Mouse (Mus musculus) kidney, embryonic 15.5 days (tissue): Measurements from ENCODE around the gene Ocel1. TPM values are rescaled to one million over a fixed set of nuclear protein-coding genes. Genes with fewer than 3 reads are reported as not detected.

ENCODE experiments used
- ATAC-seq: fragments of 200-750 bp; cut with Nextera tagmentation; replicated peaks from 2 replicates; pipeline ENCODE4 v1.8.0; 2017; ENCODE audit warnings: moderate TSS enrichment; ENCODE audit not compliant: low FRiP score
- H3K27ac ChIP-seq: fragments of 300-500 bp; sonication (generic); 2 replicates; pipeline ENCODE4 v1.5.1; 2015; ENCODE audit warnings: mild to moderate bottlenecking, inconsistent platforms
- H3K27me3 ChIP-seq: fragments of 300-500 bp; sonication (generic); 2 replicates; pipeline ENCODE4 v1.6.1; 2015; ENCODE audit warnings: inconsistent platforms
- H3K36me3 ChIP-seq: fragments of 300-500 bp; sonication (generic); 2 replicates; pipeline ENCODE4 v1.6.1; 2015; ENCODE audit warnings: inconsistent platforms
- H3K4me1 ChIP-seq: fragments of 300-500 bp; sonication (generic); 2 replicates; pipeline ENCODE4 v1.6.1; 2015; ENCODE audit warnings: inconsistent platforms
- H3K4me2 ChIP-seq: fragments of 300-500 bp; sonication (generic); 2 replicates; pipeline ENCODE4 v1.6.1; 2015; ENCODE audit warnings: moderate library complexity, mild to moderate bottlenecking, inconsistent platforms
- H3K4me3 ChIP-seq: fragments of 300-500 bp; sonication (generic); replicated peaks from 2 replicates; pipeline ENCODE4 v1.5.1; 2015; ENCODE audit warnings: mild to moderate bottlenecking, inconsistent platforms
- H3K9ac ChIP-seq: fragments of 300-500 bp; sonication (generic); 2 replicates; pipeline ENCODE4 v1.6.1; 2015; ENCODE audit warnings: mild to moderate bottlenecking, inconsistent platforms
- H3K9me3 ChIP-seq: fragments of 300-500 bp; sonication (generic); replicated peaks from 2 replicates; pipeline ENCODE4 v1.6.1; 2016; ENCODE audit warnings: inconsistent platforms
- WGBS: fragments of 180-500 bp; shearing (Covaris S2); methylation state at CpG from one replicate; pipeline ENCODE4 v1.1.7; 2015; ENCODE audit warnings: mixed read lengths; 5-methylcytosine and 5-hydroxymethylcytosine counted together
- polyA plus RNA-seq: library from polyadenylated mRNA; unstranded; fragments of >200 nt; fragmentation: Nextera tagmentation; extraction: Ambion mirVana; gene quantifications from 2 replicates; pipeline ENCODE4 v1.2.1, GENCODE M21; 2015

Ocel1 gene
- polyA plus RNA-seq, 1 experiment from 2014 or later = 7.1 TPM

GRCm38 (mm10) chr8:71381421-71381970 is 10.4 kb downstream of the Ocel1 start, which contains the start of gene Nr2f6:
Gene Nr2f6 (minus strand): TSS chr8:71381960.
- Histone ChIP-seq H3K27ac (peak within 1 kb of the TSS; percentile 99), H3K36me3 (peaks cover 20% of the 10 kb centered on the region), H3K27me3 (no peaks in the 10 kb centered on the region), H3K9me3 (no peaks in the 10 kb centered on the region), H3K4me1 (peaks cover 61% of the 10 kb centered on the region), H3K9ac (peak within 1 kb of the TSS; percentile 91), H3K4me2 (peak within 1 kb of the TSS; percentile 90), H3K4me3 (peak within 1 kb of the TSS; percentile 88)
- ATAC-seq = peak; percentile 12
- 2% methylated on average over 47 of the region's 89 CpGs for WGBS

- peak; percentile 87 for ATAC-seq
- H3K9ac ChIP-seq = peak overlapping the region; percentile 91
- peak overlapping the region; percentile 90 for H3K4me2 ChIP-seq
- WGBS = under 1% methylated on average over 65 of the region's 80 CpGs
- peaks cover 53% of the 10 kb centered on the region for H3K4me1 ChIP-seq
- no peaks in the 10 kb centered on the region for H3K27me3 ChIP-seq
- H3K36me3 ChIP-seq = peaks cover 12% of the 10 kb centered on the region
- no peaks in the 10 kb centered on the region for H3K9me3 ChIP-seq
- H3K27ac ChIP-seq = peak overlapping the region; percentile 99
- peak overlapping the region; percentile 88 for H3K4me3 ChIP-seq
Measured at GRCm38 (mm10) chr8:71381971-71382961, 11.2 kb downstream of the Ocel1 start.

DNA sequence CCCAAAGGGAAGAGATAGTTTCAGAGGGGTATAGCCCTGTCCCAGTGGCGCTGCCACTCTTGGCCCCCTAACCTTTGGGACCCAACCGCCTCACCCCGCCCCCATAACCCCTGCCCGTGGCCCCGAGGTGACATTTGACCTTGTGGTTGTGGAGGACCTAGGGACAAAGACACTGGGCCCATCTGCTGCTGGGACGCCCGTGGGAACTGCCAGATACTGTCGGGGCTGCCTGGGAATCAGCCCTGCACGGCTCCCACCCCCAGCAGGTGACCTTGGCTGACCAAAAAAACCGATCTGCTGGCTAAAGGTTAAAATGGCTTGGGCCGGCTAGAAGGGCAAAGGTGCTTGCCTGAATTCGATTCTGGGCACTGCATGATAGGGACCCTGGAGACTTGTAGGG is 12.3 kb downstream of the Ocel1 start:
- 19% methylated on average over 12 of the region's 12 CpGs for WGBS
- ATAC-seq = no peak
- H3K4me3 ChIP-seq = no peak overlapping the region
- peak overlapping the region; percentile 99 for H3K27ac ChIP-seq
- no peak overlapping the region for H3K9ac ChIP-seq
- H3K4me2 ChIP-seq = peak overlapping the region; percentile 90; the same call in 1 of the 2 replicates
- peaks cover 42% of the 10 kb centered on the region for H3K4me1 ChIP-seq
- H3K27me3 ChIP-seq = no peaks in the 10 kb centered on the region
- H3K9me3 ChIP-seq = no peaks in the 10 kb centered on the region
- H3K36me3 ChIP-seq = peaks cover under 1% of the 10 kb centered on the region

GRCm38 (mm10) chr8:71383860-71384259 is 12.8 kb downstream of the Ocel1 start:
- no peaks in the 10 kb centered on the region for H3K36me3 ChIP-seq
- no peak overlapping the region for H3K4me2 ChIP-seq
- H3K27me3 ChIP-seq = no peaks in the 10 kb centered on the region
- 44% methylated on average over 3 of the region's 3 CpGs for WGBS
- H3K4me1 ChIP-seq = peaks cover 37% of the 10 kb centered on the region
- H3K9ac ChIP-seq = no peak overlapping the region
- H3K9me3 ChIP-seq = no peaks in the 10 kb centered on the region
- ATAC-seq = no peak
- H3K4me3 ChIP-seq = no peak overlapping the region
- peak overlapping the region; percentile 99 for H3K27ac ChIP-seq

GRCm38 (mm10) chr8:71385212-71385835 is 14.2 kb downstream of the Ocel1 start:
- Histone ChIP-seq H3K9me3 (no peaks in the 10 kb centered on the region), H3K9ac (no peak overlapping the region), H3K4me3 (no peak overlapping the region), H3K27me3 (no peaks in the 10 kb centered on the region), H3K4me1 (peaks cover 22% of the 10 kb centered on the region), H3K4me2 (no peak overlapping the region), H3K27ac (no peak overlapping the region), H3K36me3 (no peaks in the 10 kb centered on the region)
- WGBS = 65% methylated on average over 12 of the region's 12 CpGs
- ATAC-seq = no peak

DNA sequence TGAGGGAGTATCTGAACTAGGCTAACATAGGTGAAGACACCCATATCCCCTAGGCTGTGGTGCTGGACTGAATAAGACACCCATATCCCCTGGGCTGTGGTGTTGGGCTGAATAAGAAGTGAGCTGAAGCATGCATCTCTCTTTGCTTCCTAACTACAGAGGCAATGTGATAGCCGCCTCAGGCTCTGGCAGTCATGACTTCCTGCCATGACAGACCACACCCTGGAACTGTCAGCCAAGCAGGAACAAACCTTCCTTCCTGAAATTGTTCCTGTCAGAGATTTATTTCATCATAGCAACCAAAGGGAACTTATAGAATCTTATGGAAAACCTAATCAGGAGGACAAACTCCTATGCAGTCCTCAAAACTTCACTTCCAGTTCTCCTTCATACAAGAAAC is 17.2 kb downstream of the Ocel1 start:
- Histone ChIP-seq H3K27ac (no peak overlapping the region), H3K4me3 (no peak overlapping the region), H3K27me3 (no peaks in the 10 kb centered on the region), H3K9me3 (no peaks in the 10 kb centered on the region), H3K4me2 (no peak overlapping the region), H3K4me1 (peaks cover 16% of the 10 kb centered on the region), H3K9ac (no peak overlapping the region), H3K36me3 (no peaks in the 10 kb centered on the region)
- ATAC-seq = no peak
- 76% methylated on average over 1 of the region's 1 CpGs for WGBS

GRCm38 (mm10) chr8:71391696-71392095 is 20.6 kb downstream of the Ocel1 start:
- peaks cover 17% of the 10 kb centered on the region for H3K4me1 ChIP-seq
- WGBS = 94% methylated on average over 2 of the region's 2 CpGs
- H3K27ac ChIP-seq = no peak overlapping the region
- H3K27me3 ChIP-seq = no peaks in the 10 kb centered on the region
- no peak overlapping the region for H3K4me2 ChIP-seq
- no peaks in the 10 kb centered on the region for H3K9me3 ChIP-seq
- H3K36me3 ChIP-seq = no peaks in the 10 kb centered on the region
- no peak overlapping the region for H3K9ac ChIP-seq
- ATAC-seq = no peak
- H3K4me3 ChIP-seq = no peak overlapping the region

GRCm38 (mm10) chr8:71392391-71392790 is 21.3 kb downstream of the Ocel1 start:
- WGBS = 79% methylated on average over 5 of the region's 5 CpGs
- H3K4me1 ChIP-seq = peaks cover 19% of the 10 kb centered on the region

DNA sequence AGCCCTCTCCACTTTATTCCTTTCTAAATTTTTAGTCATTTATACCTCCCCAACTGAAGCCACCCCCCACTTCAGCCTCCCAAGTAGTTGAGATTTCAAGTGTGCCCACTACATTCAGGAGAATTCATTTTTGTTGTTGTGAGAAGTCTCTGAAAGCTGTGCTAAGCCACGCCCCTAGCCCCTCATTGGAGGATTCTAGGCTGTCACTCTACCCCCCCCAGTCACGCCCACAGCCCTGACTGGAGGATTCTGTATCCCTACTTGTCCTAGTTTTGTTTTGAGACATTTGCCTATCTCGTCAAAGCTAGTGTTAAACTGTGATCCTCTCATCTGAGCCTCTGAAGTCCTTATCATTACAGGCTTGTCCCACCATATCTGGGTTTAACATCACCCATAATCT is 21.8 kb downstream of the Ocel1 start:
- H3K4me1 ChIP-seq = peaks cover 24% of the 10 kb centered on the region
- peak overlapping the region; percentile 43 for H3K4me2 ChIP-seq
- WGBS = 15% methylated on average over 3 of the region's 3 CpGs
- no peak for ATAC-seq
- no peak overlapping the region for H3K9ac ChIP-seq
- H3K27ac ChIP-seq = no peak overlapping the region
- H3K36me3 ChIP-seq = no peaks in the 10 kb centered on the region
- peak overlapping the region; percentile 24 for H3K4me3 ChIP-seq
- H3K27me3 ChIP-seq = no peaks in the 10 kb centered on the region
- H3K9me3 ChIP-seq = no peaks in the 10 kb centered on the region

More at GRCm38 (mm10) chr8:71392391-71392790, 21.3 kb downstream of the Ocel1 start:
- ATAC-seq = no peak
- no peak overlapping the region for H3K9ac ChIP-seq
- H3K9me3 ChIP-seq = no peaks in the 10 kb centered on the region
- no peak overlapping the region for H3K27ac ChIP-seq
- H3K36me3 ChIP-seq = no peaks in the 10 kb centered on the region
- no peaks in the 10 kb centered on the region for H3K27me3 ChIP-seq
- H3K4me3 ChIP-seq = no peak overlapping the region
- no peak overlapping the region for H3K4me2 ChIP-seq

DNA sequence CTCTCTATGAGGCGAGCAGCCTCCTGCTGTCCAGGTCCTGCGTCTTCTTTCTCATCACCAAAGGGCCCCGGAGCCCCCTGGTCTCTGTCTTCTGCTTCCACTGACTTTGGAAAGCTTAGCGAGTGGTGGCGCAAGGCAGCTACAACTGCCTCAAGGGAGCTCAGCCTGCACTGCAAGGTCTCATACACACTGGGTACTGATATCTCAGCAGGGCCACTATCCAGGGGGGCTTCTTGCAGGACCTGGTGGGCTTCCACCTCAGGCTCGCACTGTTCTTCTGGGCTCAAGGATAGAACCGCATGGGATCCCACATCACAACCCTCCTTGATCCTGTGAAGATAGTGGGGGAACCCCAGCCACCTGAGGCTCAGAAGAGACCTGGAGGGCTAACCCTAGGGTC is 23.4 kb downstream of the Ocel1 start:
- H3K9me3 ChIP-seq = no peaks in the 10 kb centered on the region
- peaks cover 14% of the 10 kb centered on the region for H3K36me3 ChIP-seq
- H3K4me3 ChIP-seq = peak overlapping the region; percentile 27
- H3K27me3 ChIP-seq = no peaks in the 10 kb centered on the region
- H3K9ac ChIP-seq = peak overlapping the region; percentile 12; the same call in 1 of the 2 replicates
- H3K4me2 ChIP-seq = peak overlapping the region; percentile 42
- ATAC-seq = no peak
- H3K4me1 ChIP-seq = peaks cover 25% of the 10 kb centered on the region
- WGBS = 81% methylated on average over 7 of the region's 7 CpGs
- H3K27ac ChIP-seq = peak overlapping the region; percentile 84; the same call in 1 of the 2 replicates

DNA sequence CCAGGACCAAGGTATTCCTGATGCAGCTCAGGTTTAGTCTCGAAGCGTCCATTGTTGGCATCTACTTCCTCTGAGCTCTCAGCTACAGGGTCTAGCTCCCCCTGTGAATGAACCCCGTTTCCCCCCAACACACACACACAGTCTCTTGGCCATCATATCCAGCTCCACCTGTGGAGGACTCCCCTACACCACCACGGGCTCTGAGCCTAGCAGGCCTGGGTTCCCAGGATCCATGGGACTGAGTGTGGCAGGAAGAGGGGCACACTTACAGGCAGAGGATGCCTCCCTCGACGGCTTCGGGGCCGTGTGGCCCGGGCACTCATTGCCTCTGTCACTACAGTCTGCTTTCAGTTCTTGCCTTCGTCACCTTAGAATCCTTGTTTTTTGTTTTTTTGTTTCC is 24.0 kb downstream of the Ocel1 start:
- Histone ChIP-seq H3K9me3 (no peaks in the 10 kb centered on the region), H3K27me3 (no peaks in the 10 kb centered on the region), H3K36me3 (peaks cover 20% of the 10 kb centered on the region), H3K9ac (no peak overlapping the region), H3K4me3 (peak overlapping the region; percentile 27), H3K4me2 (peak overlapping the region; percentile 42), H3K27ac (peak overlapping the region; percentile 84), H3K4me1 (peaks cover 25% of the 10 kb centered on the region)
- WGBS = 77% methylated on average over 10 of the region's 10 CpGs
- no peak for ATAC-seq

DNA sequence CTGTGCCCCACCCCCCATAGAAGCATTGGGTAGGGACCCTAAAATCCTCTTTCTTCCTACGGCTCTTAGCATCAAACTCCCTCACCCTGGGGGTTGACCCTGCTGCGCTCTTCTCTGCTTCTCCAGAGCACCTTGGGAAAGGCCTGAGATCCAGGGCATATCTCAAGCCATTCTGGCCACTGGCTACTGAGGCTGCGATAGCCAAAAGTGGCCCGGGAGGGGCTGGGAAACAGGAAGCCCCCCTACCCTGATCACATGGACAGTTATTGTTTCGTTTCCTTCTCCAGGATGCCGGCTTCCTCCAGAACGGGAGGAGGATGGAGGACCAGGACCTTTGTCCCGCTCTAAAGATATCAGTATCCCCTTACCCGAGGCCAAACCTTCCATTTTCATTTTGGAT is 24.5 kb downstream of the Ocel1 start, which contains the start of gene Ushbp1:
TSS of gene Ushbp1 (minus strand) at position 174 of the 400 bp plus-strand sequence.
- 79% methylated on average over 9 of the region's 9 CpGs for WGBS

More for the DNA sequence above, 24.5 kb downstream of the Ocel1 start, which contains the start of gene Ushbp1:
- H3K27me3 ChIP-seq = no peaks in the 10 kb centered on the region
- H3K4me2 ChIP-seq = peak within 1 kb of the TSS; percentile 78
- no peak for ATAC-seq
- H3K9ac ChIP-seq = peak within 1 kb of the TSS; percentile 12; the same call in 1 of the 2 replicates
- H3K9me3 ChIP-seq = no peaks in the 10 kb centered on the region
- peaks cover 25% of the 10 kb centered on the region for H3K4me1 ChIP-seq
- H3K27ac ChIP-seq = peak within 1 kb of the TSS; percentile 84
- H3K36me3 ChIP-seq = peaks cover 25% of the 10 kb centered on the region
- peak within 1 kb of the TSS; percentile 67 for H3K4me3 ChIP-seq
